Mouse (Mus musculus) layer of hippocampus, postnatal 36 days (tissue): ENCODE measurements around the gene Cpne2. TPM values are rescaled to one million over a fixed set of nuclear protein-coding genes. Genes with fewer than 3 reads are reported as not detected.

Source experiments
- DNase-seq, 2 experiments: peaks; one replicate each; pipeline ENCODE4 v3.0.0; 2022
- total RNA-seq, 2 experiments: library from RNA; stranded (reverse); gene quantifications; 2 replicates each; pipeline ENCODE4 v1.2.3; 2021

Cpne2 gene
- total RNA-seq, 2 experiments from 2014 or later: 37.8 to 44.4 TPM

DNA sequence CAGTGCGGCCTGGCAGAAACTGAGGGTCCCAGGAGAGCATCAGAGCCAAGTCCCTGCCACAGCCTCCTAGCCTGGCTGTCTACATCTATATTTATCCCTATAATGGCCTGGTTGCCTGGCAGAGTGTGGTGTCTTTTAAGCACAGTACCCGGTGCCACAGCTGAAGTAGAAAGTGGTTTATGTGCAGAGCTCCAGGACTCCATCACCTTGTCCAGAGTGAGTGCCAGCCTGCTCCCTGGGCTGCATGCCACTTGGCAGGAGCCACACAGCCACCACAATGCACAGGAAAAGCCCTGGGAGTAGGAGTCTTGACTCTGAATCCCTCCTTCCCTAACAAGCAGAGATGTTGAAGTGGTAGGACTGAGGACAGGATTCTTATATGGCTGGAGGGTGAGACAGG is 4.7 kb downstream of the Cpne2 start:
- no peak for DNase-seq

DNA sequence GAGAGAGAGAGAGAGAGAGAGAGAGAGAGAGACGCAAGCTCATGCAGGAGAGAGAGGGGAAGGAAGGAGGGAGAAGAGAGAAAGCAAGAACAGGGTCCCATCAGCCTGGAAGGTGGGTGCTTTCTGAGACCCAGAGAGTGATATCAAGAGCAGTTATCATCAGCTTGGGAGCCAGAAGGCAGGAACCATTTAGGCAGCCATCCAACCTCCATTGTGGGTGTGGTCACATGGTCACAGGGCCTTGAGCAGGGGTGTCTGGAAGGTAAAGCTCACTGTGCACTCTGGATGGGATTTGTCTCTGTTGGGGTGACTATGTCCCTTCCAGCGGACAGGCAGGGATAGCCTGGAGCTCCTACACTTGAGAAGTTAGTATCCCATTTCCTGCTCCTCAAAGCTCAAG is 7.2 kb downstream of the Cpne2 start:
- no peak for DNase-seq

DNA sequence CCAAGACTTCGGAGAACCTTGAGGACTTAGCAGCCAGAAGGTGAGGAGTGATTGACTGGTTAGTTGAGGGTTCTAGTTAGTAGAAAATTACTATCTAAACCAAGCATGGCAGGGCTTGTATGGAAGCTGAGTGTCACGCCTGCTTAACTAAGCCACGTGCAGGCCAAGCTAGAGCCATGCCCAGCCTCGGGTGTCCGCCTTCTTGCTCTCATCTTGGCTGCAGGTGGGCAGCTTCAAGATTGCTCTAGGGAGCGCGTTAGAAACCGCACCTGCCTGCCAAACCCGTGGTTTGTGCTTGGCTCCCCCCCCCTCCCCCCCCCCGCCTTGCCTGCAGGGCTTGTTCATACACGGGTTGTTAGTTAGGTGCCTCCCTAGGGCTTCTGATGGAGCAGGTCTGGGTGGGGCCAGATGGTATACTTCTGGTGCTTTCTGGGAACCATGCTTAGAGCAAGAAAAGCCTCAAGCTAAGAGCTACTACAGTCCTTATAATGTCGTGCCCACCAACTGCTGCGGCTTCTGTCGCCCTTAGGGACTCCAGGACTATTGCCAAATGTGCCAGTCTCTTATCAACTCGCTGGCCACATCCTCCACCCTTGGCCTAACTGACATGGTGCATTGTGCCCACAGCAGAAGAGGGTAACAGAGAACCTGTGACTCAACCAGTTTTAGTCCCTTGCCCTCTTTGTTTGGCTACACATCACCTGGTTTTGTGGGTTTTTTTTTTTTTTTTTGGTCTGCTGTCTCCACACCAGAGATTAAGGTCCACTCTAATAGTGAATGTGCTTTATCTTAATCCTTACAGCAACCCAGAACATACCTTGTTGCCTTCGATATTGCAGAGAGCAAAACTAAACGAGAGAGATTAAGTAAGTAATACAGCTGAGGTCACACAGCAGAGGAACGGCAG is 8.4 kb downstream of the Cpne2 start:
- DNase-seq: no peak

DNA sequence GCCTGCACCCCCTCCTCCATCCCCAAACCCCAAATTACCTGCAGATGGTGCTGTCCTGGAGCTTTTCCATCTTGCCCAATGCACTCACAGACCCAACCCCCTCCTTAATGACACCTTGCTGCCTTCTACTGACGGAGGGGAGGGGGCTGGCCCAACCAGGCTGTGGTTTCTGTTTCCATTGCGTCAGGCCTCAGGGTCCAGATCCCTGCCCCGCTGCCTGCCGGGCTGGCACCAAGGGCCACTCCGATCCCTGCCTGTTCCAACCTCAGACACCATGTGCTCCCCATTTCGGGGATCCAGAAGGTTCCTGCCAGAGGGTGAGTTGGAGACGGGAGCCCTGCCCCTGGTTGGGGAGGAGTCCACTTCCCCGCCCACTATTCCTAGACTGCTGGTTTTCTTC is 11.2 kb downstream of the Cpne2 start:
- no peak for DNase-seq

DNA sequence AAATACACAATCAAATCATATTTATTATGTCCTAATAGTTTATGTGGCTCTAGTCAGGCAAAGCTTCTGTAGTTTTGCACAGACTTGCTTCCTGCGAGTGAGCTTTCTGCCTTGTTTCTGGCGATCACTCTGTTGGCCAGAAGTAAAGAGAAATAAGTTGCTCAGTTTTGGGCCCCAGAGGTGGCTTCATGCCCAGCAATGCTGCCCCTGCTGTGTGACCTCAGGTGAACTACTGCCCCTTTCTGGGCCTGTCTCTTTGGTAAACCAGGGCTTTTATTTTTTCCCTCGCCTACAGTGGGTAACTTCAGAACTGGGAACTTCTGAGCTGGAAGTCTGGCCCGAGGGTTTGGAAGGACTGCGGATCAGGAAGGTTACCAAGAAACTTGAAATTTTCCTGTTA is 16.3 kb downstream of the Cpne2 start:
- DNase-seq: no peak

DNA sequence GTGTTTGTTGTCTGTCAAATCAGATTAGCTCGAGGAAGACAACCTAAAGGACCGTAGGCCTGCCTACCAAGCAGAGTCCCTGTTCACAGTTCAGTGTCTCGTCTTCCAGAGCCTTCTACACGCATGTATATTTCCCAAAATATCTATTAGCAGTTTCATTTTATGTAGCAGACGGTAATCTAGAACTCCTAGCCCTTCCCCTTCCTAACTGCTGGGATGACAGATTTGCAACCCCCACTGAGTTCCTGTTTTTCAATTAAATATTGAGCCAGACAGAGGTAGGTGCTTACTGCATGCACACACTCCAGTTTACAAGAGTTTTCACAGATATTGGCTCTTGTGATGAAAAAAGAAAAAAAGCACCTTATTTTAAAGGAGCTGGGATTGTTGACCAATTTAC is 16.7 kb downstream of the Cpne2 start:
- DNase-seq: no peak

DNA sequence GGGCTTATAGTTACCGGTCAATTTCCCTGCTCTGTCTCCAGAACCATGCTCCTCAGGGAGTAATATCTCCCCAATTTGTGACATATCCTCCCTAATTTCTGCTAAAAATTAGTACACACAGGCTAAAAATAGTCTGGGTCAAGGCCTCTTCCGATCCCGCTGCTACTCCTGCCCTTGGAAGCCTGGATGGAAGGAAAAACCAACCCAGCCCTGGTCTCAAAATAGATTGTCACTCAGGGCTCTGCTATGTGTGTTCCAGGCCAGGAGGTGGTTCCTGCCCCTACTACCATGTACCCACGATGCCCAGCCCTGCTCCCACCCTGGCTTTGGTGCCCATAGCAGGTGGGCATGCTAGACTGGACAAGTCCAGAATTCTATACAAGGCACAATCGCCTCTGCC is 17.2 kb downstream of the Cpne2 start:
- no peak for DNase-seq

DNA sequence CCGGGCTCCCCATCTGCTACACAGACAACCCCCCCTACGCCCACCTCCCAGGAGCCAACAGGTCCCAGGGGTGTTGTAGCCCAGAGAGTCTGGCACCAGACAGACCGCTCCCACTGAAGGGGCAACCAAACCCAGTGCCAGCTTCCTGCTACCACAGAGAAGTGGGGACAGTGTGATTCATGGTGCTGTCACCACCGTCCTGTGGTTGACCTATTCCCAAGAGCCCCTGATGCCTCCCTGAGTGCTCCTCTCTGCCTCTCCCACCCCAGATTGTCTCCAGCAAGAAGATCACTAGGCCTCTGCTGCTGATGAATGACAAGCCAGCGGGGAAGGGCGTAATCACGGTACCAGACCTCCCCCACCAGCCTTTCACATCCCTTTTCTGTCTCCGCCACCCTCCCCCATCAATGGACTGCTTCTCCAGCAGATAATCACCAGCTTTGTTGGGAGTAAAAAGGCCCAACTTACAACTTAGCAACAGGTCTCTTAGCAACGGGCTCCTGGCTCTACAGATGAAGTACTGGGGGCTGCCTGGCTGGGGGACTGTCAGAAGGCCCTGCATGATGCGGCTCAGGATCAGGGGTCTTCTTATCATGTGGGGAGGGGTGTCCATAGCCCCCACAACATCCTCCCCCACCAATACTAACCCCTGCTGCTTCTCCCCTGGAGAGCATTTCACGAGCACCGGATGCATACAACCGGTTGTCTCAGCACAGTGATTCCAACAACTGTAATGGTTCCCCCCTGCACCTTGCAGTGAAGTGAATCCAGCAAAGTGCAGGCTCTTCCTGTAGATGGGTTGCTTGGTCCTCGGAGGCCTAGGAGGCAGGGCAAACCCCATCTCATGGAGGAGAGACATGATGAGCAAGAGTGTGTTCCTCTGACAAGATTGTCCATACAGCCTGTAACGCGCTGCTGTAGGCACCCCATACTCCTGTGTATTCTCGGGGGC is 19.0 kb downstream of the Cpne2 start:
- peak; percentile 70 to 77 for DNase-seq

DNA sequence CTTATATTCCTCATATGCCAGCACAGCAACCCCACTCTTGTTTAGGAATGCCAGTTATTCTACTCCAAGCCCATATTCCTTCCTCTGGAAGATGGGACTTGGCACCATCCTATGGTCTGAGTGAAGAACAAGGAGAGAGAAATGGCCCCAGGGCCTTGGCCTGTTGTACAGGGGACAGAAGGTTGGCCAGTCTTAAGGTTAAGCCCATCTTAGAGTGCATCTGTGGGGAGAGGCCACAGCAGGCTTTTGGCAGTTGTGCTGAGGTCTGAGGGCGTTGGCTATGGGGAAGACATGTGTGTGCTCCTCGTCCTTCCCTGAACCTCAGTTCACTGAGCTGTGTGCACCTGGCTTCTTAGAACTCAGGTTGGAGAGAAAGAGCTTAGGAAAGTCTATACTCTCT is 19.9 kb downstream of the Cpne2 start:
- DNase-seq: no peak

DNA sequence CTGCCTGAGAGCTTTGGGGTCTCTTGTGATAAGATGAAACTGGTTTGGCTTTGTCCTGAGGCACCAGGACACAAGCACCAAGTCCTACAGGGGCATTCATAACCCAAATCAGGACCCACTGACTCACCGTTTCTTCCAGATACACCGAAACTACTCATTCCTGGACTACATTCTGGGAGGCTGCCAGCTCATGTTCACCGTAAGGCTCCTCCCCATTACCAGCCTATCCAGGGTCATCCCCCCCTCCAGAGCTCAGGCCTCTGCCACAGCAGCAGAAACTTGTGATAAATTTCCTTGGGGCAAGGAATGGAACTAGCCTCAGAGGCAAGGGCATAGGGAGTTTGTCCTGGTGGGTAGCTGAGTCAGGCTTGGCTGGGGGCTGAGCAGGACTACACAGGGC is 24.5 kb downstream of the Cpne2 start:
- DNase-seq: no peak

DNA sequence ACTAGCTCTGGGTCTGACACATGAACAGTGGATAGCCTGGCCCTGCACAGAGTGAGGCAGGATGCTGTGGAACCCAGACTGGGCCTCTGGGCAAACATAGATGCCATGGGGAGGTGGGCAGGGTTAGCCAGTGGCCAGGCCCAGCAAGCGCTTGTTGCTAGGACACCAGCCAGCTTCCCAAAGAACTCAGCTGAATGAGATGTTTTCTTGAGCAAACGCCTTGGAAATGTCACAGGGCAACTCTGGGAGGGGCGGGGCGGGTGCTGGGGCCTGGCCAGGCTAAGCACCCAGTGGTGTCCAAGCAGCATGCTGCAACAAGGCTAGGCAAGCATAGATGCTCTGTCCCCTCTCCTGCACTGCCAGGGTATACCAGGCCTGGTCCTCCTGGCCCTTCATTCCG is 28.5 kb downstream of the Cpne2 start:
- DNase-seq: no peak

DNA sequence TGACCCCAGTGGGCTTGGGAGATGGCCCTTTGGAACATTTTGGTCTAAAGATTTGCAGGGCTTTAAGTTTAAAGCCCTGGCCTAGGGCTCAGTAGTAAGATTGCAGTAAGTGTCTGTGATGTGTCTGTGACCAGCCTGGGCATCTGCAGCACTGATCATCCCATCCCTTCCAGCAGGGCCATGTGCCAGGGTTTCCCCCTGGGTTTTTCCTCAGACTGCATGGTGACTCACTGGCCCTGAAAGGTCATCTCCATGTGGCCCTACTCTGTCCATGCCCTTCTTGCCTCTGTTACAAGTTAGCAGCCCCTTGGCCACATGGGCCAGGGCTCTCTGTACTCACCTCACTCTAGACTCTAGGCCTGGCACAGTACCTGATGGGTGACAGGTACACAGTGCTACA is 31.6 kb downstream of the Cpne2 start:
- DNase-seq: no peak

DNA sequence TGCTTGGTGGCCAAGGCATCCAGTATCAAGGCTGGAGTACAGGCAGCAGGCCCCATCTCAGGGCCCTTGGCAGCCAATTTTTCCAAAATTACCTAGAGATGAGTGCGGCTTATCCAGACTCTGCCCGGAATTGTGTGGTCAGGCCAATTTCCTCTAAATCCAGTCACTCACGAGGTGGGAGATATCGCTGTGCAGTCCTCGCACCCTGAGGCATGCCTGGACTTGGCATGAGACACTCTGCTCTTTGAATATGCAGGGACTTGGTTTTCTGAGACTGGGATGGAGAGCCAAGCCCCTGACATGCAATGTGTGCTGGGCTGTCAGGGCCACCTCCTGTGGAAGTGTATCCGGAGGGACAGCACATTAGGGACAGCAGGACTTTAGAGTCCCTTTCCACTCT is 33.2 kb downstream of the Cpne2 start:
- DNase-seq: no peak

DNA sequence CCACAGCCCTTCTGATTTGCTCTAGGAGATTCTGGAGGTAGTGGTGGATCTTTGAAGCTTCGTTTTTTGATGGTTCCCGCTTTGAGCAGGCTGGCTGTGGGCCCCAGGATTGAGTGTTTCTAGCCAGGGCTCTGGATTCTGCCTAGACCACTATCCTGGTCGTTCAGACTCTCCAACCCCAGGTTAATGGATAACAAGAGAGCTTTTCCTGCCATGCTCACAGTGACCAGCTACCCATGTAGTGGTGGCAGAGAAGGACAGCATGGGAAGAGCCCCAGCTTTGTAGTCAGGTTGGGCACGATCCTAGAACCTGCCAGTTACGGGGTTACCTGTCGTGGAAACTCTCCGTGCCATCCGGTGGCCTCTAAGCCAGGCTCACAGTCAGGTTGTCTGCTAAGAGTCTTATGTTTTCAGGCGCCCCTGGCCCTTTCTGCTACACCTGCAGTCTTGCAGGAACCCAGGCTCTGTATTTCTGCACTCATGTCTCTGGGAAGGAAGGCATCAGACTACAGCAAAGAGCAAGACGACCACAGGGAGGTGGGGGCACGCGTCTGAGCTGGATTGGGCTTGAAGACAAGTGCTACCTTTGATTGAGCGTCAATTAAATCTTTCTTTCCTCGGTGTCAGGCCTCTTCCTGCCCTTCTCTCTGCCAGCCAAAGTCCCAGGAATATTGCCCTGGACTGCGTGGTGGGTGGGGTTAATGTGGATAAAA is 33.8 kb downstream of the Cpne2 start:
- DNase-seq: no peak

DNA sequence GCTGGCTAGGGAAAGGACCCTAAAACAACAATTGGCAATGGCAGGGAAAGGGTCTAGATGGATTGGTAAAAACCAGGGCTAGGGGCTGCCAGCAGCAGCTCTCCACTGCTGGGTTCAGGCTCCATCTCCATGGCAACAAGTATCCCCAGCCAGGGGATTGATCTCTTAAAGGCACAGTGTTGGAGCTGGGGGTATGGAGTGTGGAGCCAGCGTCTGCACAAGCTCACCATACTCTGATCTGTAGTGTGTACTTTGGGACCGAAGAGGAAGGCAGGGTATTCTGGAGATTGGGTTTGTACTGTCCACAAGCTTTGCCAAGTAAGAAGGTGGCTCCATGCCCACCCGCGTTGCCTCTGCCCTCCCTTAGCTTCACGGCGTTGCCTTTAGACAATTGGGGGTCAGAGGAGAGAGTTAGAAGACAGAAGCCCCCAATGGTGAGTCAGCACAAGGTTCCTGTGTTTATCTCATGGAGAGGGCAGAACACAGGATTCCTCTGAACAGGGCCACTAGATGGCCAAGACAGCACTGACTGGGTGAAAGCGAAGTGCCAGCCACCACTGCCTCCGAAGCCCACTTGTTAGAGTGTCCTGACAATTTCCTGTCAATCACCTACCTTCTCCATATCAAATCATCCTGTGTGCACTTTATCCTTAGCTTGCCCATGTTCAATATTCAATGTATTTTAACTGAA is 34.5 kb downstream of the Cpne2 start:
- no peak for DNase-seq

DNA sequence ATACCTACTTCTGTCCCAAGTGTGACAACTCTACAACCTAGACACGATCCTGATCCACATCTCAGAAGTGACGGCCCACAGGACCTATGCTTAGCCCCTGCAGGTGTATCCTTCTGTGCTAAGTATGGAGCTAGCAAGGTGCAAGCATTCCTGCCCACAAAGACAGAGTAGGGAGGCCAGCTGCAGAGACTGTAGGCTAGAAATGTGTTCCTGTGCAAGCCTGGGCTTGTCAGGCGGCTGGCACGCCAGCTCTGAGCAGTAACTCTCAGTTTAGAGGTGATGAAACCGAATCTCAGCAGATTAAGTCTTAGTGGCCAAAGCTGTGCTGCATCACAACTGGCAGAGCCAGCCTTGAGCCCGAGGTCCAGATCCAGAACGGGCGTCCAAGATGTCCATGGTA is 35.3 kb downstream of the Cpne2 start:
- no peak for DNase-seq

DNA sequence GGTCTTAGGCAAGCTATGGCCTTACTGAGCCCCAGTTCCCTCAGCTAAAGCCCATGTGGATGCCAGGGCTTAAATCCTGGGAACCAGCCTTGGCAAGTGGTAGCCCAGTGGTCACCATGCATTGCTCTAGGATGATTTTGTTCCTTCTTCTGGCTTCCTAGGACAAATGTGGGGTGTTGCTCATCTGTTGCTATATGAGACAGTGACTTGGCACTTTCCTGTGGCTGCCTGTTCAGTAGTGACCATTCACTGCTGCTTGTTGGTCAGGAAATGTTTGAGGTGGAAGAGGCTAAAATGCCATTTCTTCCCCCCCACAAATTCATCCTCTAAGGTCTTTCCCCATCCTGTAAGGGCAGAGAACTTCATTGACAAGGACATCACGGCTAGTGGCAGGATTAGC is 36.6 kb downstream of the Cpne2 start:
- DNase-seq: no peak

DNA sequence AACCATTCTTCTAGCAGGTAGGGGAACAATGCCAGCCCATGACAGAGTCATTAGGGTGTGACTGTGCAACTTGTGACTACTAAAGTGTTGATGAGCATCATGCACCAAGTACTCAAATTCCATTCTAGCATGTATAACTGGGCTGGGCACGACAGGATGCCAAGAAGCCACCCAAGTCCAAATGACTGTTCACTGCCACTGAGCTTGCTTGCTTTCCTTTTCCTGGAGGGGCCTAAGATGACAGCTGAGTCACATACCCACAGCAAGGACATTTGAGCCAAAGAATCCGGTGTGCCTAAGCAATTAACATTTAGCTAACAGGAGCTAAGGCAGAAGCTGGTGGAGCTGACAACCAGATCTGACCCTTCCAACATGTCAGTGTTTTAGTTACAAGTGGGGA is 39.1 kb downstream of the Cpne2 start:
- no peak for DNase-seq

DNA sequence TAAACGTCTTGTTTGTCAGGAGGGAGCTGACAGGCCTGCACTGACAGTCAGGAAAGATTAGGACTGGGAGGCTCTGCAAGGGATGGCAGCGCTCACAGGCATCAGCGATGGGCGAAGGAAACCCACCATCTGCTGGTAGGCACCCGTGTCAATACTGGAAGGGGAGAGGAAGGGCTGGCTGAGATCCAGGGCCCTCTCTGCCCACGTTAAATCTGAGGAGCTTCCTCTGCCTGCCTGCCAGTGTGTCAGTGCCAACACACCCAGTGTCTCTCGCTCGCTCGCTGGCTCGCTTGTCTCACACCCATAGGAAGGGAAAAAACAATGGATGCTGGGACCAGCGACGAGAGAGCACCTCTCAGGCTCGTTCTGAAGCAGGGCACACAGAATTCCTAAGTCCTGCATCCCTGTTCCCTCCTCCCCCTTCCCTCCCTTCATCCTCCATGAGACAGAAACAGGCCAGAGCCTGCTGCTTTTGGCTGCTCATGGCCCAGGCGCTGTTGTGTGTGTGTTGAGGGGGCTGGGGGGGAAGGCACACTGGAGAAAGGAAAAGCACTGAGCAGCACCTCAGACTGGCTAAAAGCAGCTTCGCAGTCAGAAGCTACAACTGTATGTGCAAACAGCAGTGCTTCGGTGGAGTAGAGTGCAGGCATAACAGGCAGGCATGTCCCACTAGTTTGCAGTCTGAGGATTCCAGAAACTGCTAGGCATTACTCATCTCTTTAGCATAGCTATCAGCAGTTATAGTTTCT is 41.5 kb downstream of the Cpne2 start:
- peak; percentile 82 to 85 for DNase-seq

DNA sequence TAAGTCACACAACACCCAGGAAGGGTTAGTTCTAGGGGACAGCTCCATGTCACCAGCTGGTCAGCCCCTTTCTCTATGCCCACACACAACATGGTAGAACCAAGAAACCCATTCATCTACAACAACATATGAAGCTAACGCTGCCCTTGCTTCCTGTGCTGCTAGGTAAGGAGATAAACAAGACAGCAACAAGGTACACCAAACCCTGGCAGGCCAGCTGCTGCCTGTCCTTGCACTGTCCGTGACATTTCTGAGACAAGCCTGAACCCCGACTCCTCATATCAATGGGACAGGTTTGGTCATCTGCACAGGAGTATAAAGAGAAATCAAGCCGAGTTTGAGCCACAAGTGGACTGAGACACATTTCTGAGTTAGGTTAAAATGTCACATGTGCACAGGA is 42.4 kb downstream of the Cpne2 start:
- no peak for DNase-seq

DNA sequence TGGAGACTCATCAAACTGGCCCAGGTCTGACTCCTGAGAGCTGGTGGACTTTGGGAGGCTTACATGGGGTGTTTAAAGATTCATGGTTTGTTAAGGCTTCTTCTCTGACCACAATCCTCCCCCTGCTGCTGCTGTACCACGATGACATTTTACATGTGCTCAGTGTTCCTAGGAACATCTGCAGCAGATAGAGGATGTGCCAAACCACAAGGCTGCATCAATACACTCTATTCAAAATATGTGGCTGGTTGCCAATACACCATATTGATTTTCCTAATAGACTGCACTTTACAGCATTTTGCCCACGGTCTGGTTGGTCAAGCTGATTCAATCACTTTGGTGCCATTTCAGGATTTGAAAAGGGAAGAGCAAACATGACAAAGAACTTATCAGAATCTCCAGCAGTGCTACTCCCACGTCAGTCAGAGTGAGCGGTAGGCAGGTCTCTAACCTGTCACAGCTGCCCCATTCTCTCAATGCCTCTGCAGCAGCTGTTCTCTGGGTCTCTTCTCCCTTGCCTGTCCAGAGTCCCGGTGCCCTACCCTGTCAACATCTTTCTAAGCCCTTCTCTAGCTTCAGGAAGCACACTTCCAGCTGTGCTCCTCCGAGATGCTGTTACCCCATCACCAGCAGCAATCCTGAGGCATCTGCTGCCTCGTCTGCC is 49.2 kb downstream of the Cpne2 start:
- DNase-seq: no peak
